Mouse (Mus musculus) megakaryocyte, embryonic 14.5 days (primary cell): ENCODE results near the gene Vmn2r28. TPM values are rescaled to one million over a fixed set of nuclear protein-coding genes. Genes with fewer than 3 reads are reported as not detected.
"Not testable (repeated sequence)": the region's sequence is repeated elsewhere in the genome, so short reads cannot be mapped to it uniquely, and the experiment has no call there.

ENCODE experiments used
- H3K27me3 ChIP-seq: replicated peaks from 2 replicates; pipeline ENCODE3; 2012; ENCODE audit warnings: inconsistent platforms
- H3K36me3 ChIP-seq: replicated peaks from 2 replicates; pipeline ENCODE3; 2012; ENCODE audit warnings: low read length, inconsistent platforms, mixed read lengths
- H3K4me1 ChIP-seq: 2 replicates; pipeline ENCODE4 v1.6.1; 2012; ENCODE audit warnings: inconsistent platforms
- H3K4me3 ChIP-seq: replicated peaks from 2 replicates; pipeline ENCODE3; 2012; ENCODE audit warnings: moderate library complexity, mild to moderate bottlenecking, inconsistent platforms
- H3K9me3 ChIP-seq: 2 replicates; pipeline ENCODE4 v1.6.1; 2012; ENCODE audit warnings: inconsistent platforms
- FLI1 ChIP-seq: IDR thresholded peaks from 2 replicates; pipeline ENCODE4 v1.6.1; 2012; ENCODE audit warnings: low read length, inconsistent platforms, mixed read lengths
- GATA1 ChIP-seq: IDR thresholded peaks from 3 replicates; pipeline ENCODE4 v1.6.1; 2012; ENCODE audit warnings: mixed read lengths, low read length, inconsistent platforms, borderline replicate concordance
- polyA plus RNA-seq: library from polyadenylated mRNA; stranded (reverse); fragments of >175 nt; gene quantifications from 2 replicates; pipeline ENCODE4 v1.2.3, GENCODE M21; 2012; ENCODE audit warnings: low replicate concordance; ENCODE audit not compliant: insufficient read depth

Gene Vmn2r28
- polyA plus RNA-seq = 0.65 TPM in 1 of 2 replicates, not detected in the other

- not testable (repeated sequence) for H3K9me3 ChIP-seq, H3K4me3 ChIP-seq, H3K27me3 ChIP-seq, H3K4me1 ChIP-seq, H3K36me3 ChIP-seq
Measured at GRCm38 (mm10) chr7:5493856-5494255, at the start of gene Vmn2r28. Vmn2r28 (minus strand) TSS chr7:5493956.

GRCm38 (mm10) chr7:5540770-5541436, 47.1 kb upstream of the Vmn2r28 start:
- not testable (repeated sequence) for H3K36me3 ChIP-seq, H3K4me3 ChIP-seq, H3K4me1 ChIP-seq, H3K9me3 ChIP-seq, H3K27me3 ChIP-seq

- Histone ChIP-seq H3K27me3 (no peaks in the 10 kb centered on the region), H3K4me3 (no peak within 1 kb of the TSS), H3K9me3 (peaks cover 22% of the 10 kb centered on the region), H3K36me3 (no peaks in the 10 kb centered on the region), H3K4me1 (no peaks in the 10 kb centered on the region)
- TF ChIP-seq GATA1 = no peak
- TF ChIP-seq FLI1 = no peak
Measured at GRCm38 (mm10) chr7:5456674-5457073, 37.1 kb downstream of the Vmn2r28 start, which contains the start of gene Vmn1r59. Vmn1r59 (minus strand) TSS chr7:5456774.

GRCm38 (mm10) chr7:5454011-5454410, 39.7 kb downstream of the Vmn2r28 start:
- H3K27me3 ChIP-seq, H3K4me3 ChIP-seq, H3K4me1 ChIP-seq, H3K36me3 ChIP-seq: not testable (repeated sequence)
- H3K9me3 ChIP-seq = peaks cover 16% of the 10 kb centered on the region

GRCm38 (mm10) chr7:5448627-5449026, 45.1 kb downstream of the Vmn2r28 start:
- Histone ChIP-seq H3K27me3 (no peaks in the 10 kb centered on the region), H3K4me1 (no peaks in the 10 kb centered on the region), H3K9me3 (no peaks in the 10 kb centered on the region), H3K4me3 (no peak overlapping the region), H3K36me3 (no peaks in the 10 kb centered on the region)
- TF ChIP-seq FLI1 (no peak), GATA1 (no peak)

Other genes starting within 250 kb of the Vmn2r28 start
- gene Gm5065, start 143.4 kb downstream of the Vmn2r28 start, polyA plus RNA-seq = not detected in 2 replicates
- not detected in 2 replicates for gene Nlrp2, start 142.9 kb downstream of the Vmn2r28 start, polyA plus RNA-seq
- 0.31 TPM in 1 of 2 replicates, not detected in the other for gene Vmn1r58, start 80.6 kb downstream of the Vmn2r28 start, polyA plus RNA-seq
- not detected in 2 replicates for gene Vmn1r59, start 37.2 kb downstream of the Vmn2r28 start, polyA plus RNA-seq
- gene Vmn1r60, start 53.4 kb upstream of the Vmn2r28 start, polyA plus RNA-seq = not detected in 2 replicates
- gene Vmn1r61, start 119.3 kb upstream of the Vmn2r28 start, polyA plus RNA-seq = not detected in 2 replicates
- not detected in 2 replicates for gene Vmn1r62, start 179.7 kb upstream of the Vmn2r28 start, polyA plus RNA-seq